Mouse (Mus musculus): ENCODE measurements around the gene Wdr82. TPM values are rescaled to one million over a fixed set of nuclear protein-coding genes. Genes with fewer than 3 reads are reported as not detected.

The Wdr82 gene
- polyA plus RNA-seq, 1 experiment = 48.0 TPM

- DNase-seq (ENCODE audit: low read depth, low spot score) = no peak
- WGBS = 93% methylated on average over 10 of the region's 10 CpGs
Observed at GRCm38 (mm10) chr9:106237878-106238277, 67.2 kb downstream of the Wdr82 start.

Other genes starting within 250 kb of the Wdr82 start
- gene Col6a5, start 210.3 kb upstream of the Wdr82 start, polyA plus RNA-seq (2012; rRNA removed) = 0.52 and 1.6 TPM in 2 replicates
- 19.4 and 21.8 TPM in 2 replicates for gene Col6a4, start 74.1 kb upstream of the Wdr82 start, polyA plus RNA-seq (2012; rRNA removed)
- gene Glyctk, start 12.8 kb upstream of the Wdr82 start, polyA plus RNA-seq (2012; rRNA removed) = 6.7 and 15.6 TPM in 2 replicates
- 14.6 and 15.7 TPM in 2 replicates for gene Ppm1m, start 28.8 kb downstream of the Wdr82 start, polyA plus RNA-seq (2012; rRNA removed)
- 33.5 and 33.6 TPM in 2 replicates for gene Twf2, start 32.2 kb downstream of the Wdr82 start, polyA plus RNA-seq (2012; rRNA removed)
- gene Tlr9, start 51.7 kb downstream of the Wdr82 start, polyA plus RNA-seq (2012; rRNA removed) = 3.3 and 6.0 TPM in 2 replicates
- 106 and 167 TPM in 2 replicates for gene Alas1, start 77.7 kb downstream of the Wdr82 start, polyA plus RNA-seq (2012; rRNA removed)
- gene Poc1a, start 110.1 kb downstream of the Wdr82 start, polyA plus RNA-seq (2012; rRNA removed) = 19.7 and 23.2 TPM in 2 replicates
- gene Dusp7, start 197.7 kb downstream of the Wdr82 start, polyA plus RNA-seq (2012; rRNA removed) = 12.6 and 15.2 TPM in 2 replicates